Mouse (Mus musculus) hindbrain, embryonic 12.5 days (tissue): ENCODE measurements around the gene Mettl7a2. TPM values are rescaled to one million over a fixed set of nuclear protein-coding genes. Genes with fewer than 3 reads are reported as not detected.
"Not testable (repeated sequence)": the region's sequence is repeated elsewhere in the genome, so short reads cannot be mapped to it uniquely, and the experiment has no call there.

Experiments used
- ATAC-seq: fragments of 200-750 bp; cut with Nextera tagmentation; 2 replicates; pipeline ENCODE4 v1.8.0; 2017; ENCODE audit warnings: moderate TSS enrichment; ENCODE audit not compliant: low FRiP score
- H3K27ac ChIP-seq: fragments of 300-500 bp; sonication (generic); 2 replicates; pipeline ENCODE4 v1.5.1; 2016; ENCODE audit warnings: mild to moderate bottlenecking
- H3K27me3 ChIP-seq: fragments of 300-500 bp; sonication (generic); 2 replicates; pipeline ENCODE4 v1.6.1; 2016; ENCODE audit warnings: mild to moderate bottlenecking
- H3K36me3 ChIP-seq: fragments of 300-500 bp; sonication (generic); 2 replicates; pipeline ENCODE4 v1.6.1; 2016; ENCODE audit warnings: mild to moderate bottlenecking
- H3K4me1 ChIP-seq: fragments of 300-500 bp; sonication (generic); 2 replicates; pipeline ENCODE4 v1.6.1; 2016
- H3K4me2 ChIP-seq: fragments of 300-500 bp; sonication (generic); replicated peaks from 2 replicates; pipeline ENCODE4 v1.6.1; 2016; ENCODE audit warnings: mild to moderate bottlenecking
- H3K4me3 ChIP-seq: fragments of 300-500 bp; sonication (generic); 2 replicates; pipeline ENCODE4 v1.5.1; 2016; ENCODE audit warnings: mild to moderate bottlenecking
- H3K9ac ChIP-seq: fragments of 300-500 bp; sonication (generic); 2 replicates; pipeline ENCODE4 v1.6.1; 2016; ENCODE audit warnings: mild to moderate bottlenecking, moderate library complexity
- H3K9me3 ChIP-seq: fragments of 300-500 bp; sonication (generic); replicated peaks from 2 replicates; pipeline ENCODE4 v1.6.1; 2016; ENCODE audit warnings: mild to moderate bottlenecking
- WGBS: fragments of 180-500 bp; shearing (Covaris S2); methylation state at CpG from one replicate; pipeline ENCODE4 v1.1.7; 2016; 5-methylcytosine and 5-hydroxymethylcytosine counted together
- polyA plus RNA-seq: library from polyadenylated mRNA; unstranded; fragments of >200 nt; fragmentation: Nextera tagmentation; extraction: Ambion mirVana; gene quantifications from 2 replicates; pipeline ENCODE4 v1.2.1, GENCODE M21; 2016

The Mettl7a2 gene
- polyA plus RNA-seq, 1 experiment from 2014 or later = not detected

DNA sequence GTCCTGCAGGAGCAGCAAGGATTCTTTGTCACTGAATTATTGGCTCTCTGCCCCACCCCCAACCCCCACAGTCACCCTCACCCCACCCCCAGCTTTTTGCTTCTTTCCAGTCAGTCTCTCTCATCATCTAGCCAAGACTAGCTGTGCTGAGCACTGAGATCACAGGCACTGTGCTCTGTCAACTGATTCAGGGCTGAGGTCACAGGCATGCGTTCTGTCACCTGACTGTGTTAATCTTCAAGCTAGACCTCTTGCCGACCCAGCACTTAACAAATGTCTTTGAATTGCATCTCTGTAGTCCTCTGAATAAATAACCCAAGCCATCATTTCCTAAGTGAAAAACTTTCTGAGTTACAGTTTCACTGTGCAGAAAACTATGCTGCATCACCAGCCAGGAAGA is 3.5 kb upstream of the Mettl7a2 start:
- no peaks in the 10 kb centered on the region for H3K36me3 ChIP-seq

GRCm38 (mm10) chr15:100351501-100352060 is 1.4 kb upstream of the Mettl7a2 start:
- no peaks in the 10 kb centered on the region for H3K27me3 ChIP-seq
- no peak for ATAC-seq
- no peaks in the 10 kb centered on the region for H3K36me3 ChIP-seq
- H3K4me3 ChIP-seq = no peak overlapping the region
- no peaks in the 10 kb centered on the region for H3K9me3 ChIP-seq
- WGBS = 79% methylated on average over 6 of the region's 6 CpGs
- no peak overlapping the region for H3K27ac ChIP-seq
- H3K9ac ChIP-seq = no peak overlapping the region
- 0 out of 2 replicates have a peak, but pooled peaks cover 3% of the 10 kb centered on the region for H3K4me1 ChIP-seq
- H3K4me2 ChIP-seq = no peak overlapping the region

More for the DNA sequence above, 3.5 kb upstream of the Mettl7a2 start:
- 55% methylated on average over 2 of the region's 2 CpGs for WGBS
- Histone ChIP-seq H3K4me1 (0 out of 2 replicates have a peak, but pooled peaks cover 3% of the 10 kb centered on the region), H3K9ac (no peak overlapping the region), H3K4me3 (no peak overlapping the region), H3K9me3 (no peaks in the 10 kb centered on the region), H3K27me3 (no peaks in the 10 kb centered on the region), H3K27ac (no peak overlapping the region), H3K4me2 (no peak overlapping the region)
- ATAC-seq = no peak

DNA sequence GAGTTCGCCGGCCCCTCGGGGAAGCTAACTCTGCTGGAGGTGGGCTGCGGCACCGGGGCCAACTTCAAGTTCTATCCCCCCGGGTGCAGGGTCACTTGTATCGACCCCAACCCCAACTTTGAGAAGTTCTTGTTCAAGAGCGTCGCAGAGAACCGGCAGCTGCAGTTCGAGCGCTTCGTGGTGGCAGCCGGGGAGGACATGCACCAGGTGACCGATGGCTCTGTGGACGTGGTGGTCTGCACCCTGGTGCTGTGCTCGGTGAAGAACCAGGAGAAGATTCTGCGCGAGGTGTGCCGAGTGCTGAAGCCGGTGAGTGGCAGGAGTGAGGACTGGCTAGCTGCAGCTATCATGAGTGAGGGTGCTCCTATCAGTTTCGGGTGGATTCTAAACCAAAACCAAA is 399 bp downstream of the Mettl7a2 start:
- H3K4me3 ChIP-seq, H3K4me1 ChIP-seq, H3K4me2 ChIP-seq, H3K27me3 ChIP-seq, H3K9me3 ChIP-seq, H3K9ac ChIP-seq, H3K36me3 ChIP-seq, H3K27ac ChIP-seq, ATAC-seq: not testable (repeated sequence)
- WGBS = 84% methylated on average over 12 of the region's 22 CpGs

- H3K4me3 ChIP-seq = no peak overlapping the region
- no peaks in the 10 kb centered on the region for H3K4me1 ChIP-seq
- no peak overlapping the region for H3K9ac ChIP-seq
- no peak for ATAC-seq
- no peaks in the 10 kb centered on the region for H3K36me3 ChIP-seq
- H3K27ac ChIP-seq = no peak overlapping the region
- H3K27me3 ChIP-seq = no peaks in the 10 kb centered on the region
- no peaks in the 10 kb centered on the region for H3K9me3 ChIP-seq
- H3K4me2 ChIP-seq = no peak overlapping the region
- 85% methylated on average over 5 of the region's 5 CpGs for WGBS
Observed at GRCm38 (mm10) chr15:100355876-100356275, 2.9 kb downstream of the Mettl7a2 start.

DNA sequence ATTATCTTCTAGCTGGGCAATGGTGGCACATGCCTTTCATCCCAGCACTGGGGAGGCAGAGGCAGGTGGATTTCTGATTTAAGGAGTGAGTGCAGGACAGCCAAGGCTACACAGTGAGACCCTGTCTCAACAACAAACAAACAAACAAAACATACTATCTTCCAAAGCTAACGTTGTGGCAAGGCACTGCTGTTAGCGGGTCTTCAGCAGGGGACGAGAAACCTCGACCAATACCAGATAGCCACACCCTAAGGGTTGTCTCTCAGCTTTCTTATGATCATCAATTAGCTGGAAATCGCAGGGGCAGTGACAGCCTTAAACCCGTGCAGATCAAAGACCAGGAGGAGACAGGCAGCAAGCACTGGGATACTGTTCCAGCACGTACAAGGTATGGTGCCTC is 11.2 kb downstream of the Mettl7a2 start, which contains the start of gene Higd1c:
Gene Higd1c, plus strand, starts transcription at position 301 of the 400 bp plus-strand sequence.
- Histone ChIP-seq H3K4me3 (no peak within 1 kb of the TSS), H3K27ac (no peak within 1 kb of the TSS), H3K36me3 (no peaks in the 10 kb centered on the region), H3K9me3 (peaks cover 6% of the 10 kb centered on the region), H3K4me2 (no peak within 1 kb of the TSS), H3K9ac (no peak within 1 kb of the TSS), H3K4me1 (no peaks in the 10 kb centered on the region), H3K27me3 (no peaks in the 10 kb centered on the region)
- no peak for ATAC-seq
- 73% methylated on average over 7 of the region's 7 CpGs for WGBS

DNA sequence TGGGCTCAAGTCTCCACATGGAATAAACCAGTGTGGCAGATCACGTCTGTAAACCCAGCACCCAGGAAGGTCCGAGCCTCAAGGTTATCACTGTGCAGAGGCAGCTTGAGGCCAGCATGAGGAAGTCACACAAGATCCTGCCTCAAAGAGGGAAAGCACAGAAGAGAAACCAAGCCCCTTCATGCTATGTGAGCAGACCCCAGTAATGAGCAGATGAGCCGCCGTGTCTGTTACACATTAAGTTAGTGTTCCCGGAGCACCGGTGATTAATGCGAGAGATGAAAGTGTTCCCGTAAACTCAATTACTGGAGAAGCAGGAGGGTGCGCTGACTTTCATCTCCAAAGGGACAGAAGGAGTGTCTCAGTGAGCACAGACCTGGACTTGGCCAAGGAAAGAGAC is 13.0 kb downstream of the Mettl7a2 start:
- H3K27ac ChIP-seq, ATAC-seq, H3K27me3 ChIP-seq, H3K4me2 ChIP-seq, H3K9me3 ChIP-seq, H3K4me3 ChIP-seq, H3K4me1 ChIP-seq, H3K36me3 ChIP-seq, H3K9ac ChIP-seq: not testable (repeated sequence)
- WGBS = 53% methylated on average over 9 of the region's 9 CpGs

- no peak overlapping the region for H3K4me3 ChIP-seq
- 84% methylated on average over 7 of the region's 7 CpGs for WGBS
- H3K27me3 ChIP-seq = no peaks in the 10 kb centered on the region
- ATAC-seq = no peak
- no peaks in the 10 kb centered on the region for H3K4me1 ChIP-seq
- H3K9ac ChIP-seq = no peak overlapping the region
- H3K9me3 ChIP-seq = peaks cover 6% of the 10 kb centered on the region
- no peaks in the 10 kb centered on the region for H3K36me3 ChIP-seq
- H3K4me2 ChIP-seq = no peak overlapping the region
- H3K27ac ChIP-seq = no peak overlapping the region
Observed at GRCm38 (mm10) chr15:100367119-100367518, 14.1 kb downstream of the Mettl7a2 start.

DNA sequence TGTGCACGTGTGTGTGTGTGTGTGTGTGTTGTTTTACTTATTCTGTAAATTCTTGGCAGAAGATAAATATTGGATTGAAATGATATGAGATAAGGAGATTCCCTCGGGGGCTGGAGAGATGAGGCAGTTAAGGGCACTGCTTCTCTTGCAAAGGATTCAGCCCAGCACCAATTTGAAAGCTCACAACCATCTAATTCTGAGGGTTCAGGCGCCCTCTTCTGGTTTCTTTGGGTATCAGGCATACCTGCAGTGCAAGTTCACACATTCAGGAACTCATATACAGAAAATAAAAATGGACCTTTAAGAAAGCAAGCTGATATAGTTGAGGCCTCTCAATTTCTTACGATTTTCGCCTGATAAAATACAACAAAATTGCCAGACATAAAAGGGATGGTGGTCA is 22.1 kb downstream of the Mettl7a2 start:
- Histone ChIP-seq H3K4me3 (no peak overlapping the region), H3K27ac (no peak overlapping the region), H3K9me3 (no peaks in the 10 kb centered on the region), H3K4me2 (no peak overlapping the region), H3K4me1 (no peaks in the 10 kb centered on the region), H3K36me3 (no peaks in the 10 kb centered on the region), H3K27me3 (no peaks in the 10 kb centered on the region), H3K9ac (no peak overlapping the region)
- ATAC-seq = no peak
- 36% methylated on average over 5 of the region's 5 CpGs for WGBS

- H3K9ac ChIP-seq, H3K4me3 ChIP-seq, H3K9me3 ChIP-seq, H3K4me2 ChIP-seq, H3K27me3 ChIP-seq, H3K36me3 ChIP-seq, H3K27ac ChIP-seq, ATAC-seq, H3K4me1 ChIP-seq: not testable (repeated sequence)
- 34% methylated on average over 3 of the region's 9 CpGs for WGBS
Observed at GRCm38 (mm10) chr15:100377847-100378505, 25.0 kb downstream of the Mettl7a2 start.

DNA sequence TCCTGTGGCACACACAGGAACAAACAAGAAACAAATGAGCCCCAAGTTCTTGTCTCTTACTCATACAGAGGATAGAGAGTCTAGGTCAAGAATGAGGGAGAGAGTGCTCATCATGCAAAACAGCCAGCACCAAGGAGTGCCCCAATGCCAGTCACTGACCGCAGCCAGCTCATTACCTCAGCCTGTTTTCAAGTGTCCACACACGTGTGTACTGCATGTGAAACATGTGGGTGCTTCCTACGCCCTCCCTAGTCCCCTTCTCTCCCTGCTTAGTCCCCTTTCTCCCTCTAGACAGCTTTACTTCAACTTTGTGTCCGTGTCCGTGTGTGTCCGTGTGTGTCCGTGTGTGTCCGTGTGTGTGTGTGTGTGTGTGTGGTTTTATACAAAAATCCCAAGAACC is 26.7 kb downstream of the Mettl7a2 start:
- H3K27me3 ChIP-seq = no peaks in the 10 kb centered on the region
- no peak overlapping the region for H3K4me2 ChIP-seq
- ATAC-seq = no peak
- H3K27ac ChIP-seq = no peak overlapping the region
- H3K4me3 ChIP-seq = no peak overlapping the region
- WGBS = 89% methylated on average over 8 of the region's 8 CpGs
- no peaks in the 10 kb centered on the region for H3K36me3 ChIP-seq
- no peaks in the 10 kb centered on the region for H3K9me3 ChIP-seq
- H3K4me1 ChIP-seq = no peaks in the 10 kb centered on the region
- no peak overlapping the region for H3K9ac ChIP-seq

- WGBS = 73% methylated on average over 2 of the region's 2 CpGs
- Histone ChIP-seq H3K4me1 (no peaks in the 10 kb centered on the region), H3K27me3 (no peaks in the 10 kb centered on the region), H3K9me3 (no peaks in the 10 kb centered on the region), H3K4me2 (no peak overlapping the region), H3K27ac (no peak overlapping the region), H3K9ac (no peak overlapping the region), H3K4me3 (no peak overlapping the region), H3K36me3 (no peaks in the 10 kb centered on the region)
- no peak for ATAC-seq
Observed at GRCm38 (mm10) chr15:100380104-100380503, 27.1 kb downstream of the Mettl7a2 start.

GRCm38 (mm10) chr15:100385705-100386104 is 32.7 kb downstream of the Mettl7a2 start:
- WGBS = 93% methylated on average over 9 of the region's 9 CpGs
- H3K4me2 ChIP-seq = no peak overlapping the region
- no peaks in the 10 kb centered on the region for H3K9me3 ChIP-seq
- no peak overlapping the region for H3K9ac ChIP-seq
- no peak for ATAC-seq
- no peak overlapping the region for H3K4me3 ChIP-seq
- H3K4me1 ChIP-seq = peaks cover 4% of the 10 kb centered on the region; the same call in 1 of the 2 replicates
- no peaks in the 10 kb centered on the region for H3K27me3 ChIP-seq
- no peaks in the 10 kb centered on the region for H3K36me3 ChIP-seq
- H3K27ac ChIP-seq = no peak overlapping the region
